Mouse (Mus musculus) stomach, embryonic 16.5 days (tissue): ENCODE data around the gene Pttg1ip. TPM values are rescaled to one million over a fixed set of nuclear protein-coding genes. Genes with fewer than 3 reads are reported as not detected.

Experiments
- ATAC-seq: fragments of 200-750 bp; cut with Nextera tagmentation; 2 replicates; pipeline ENCODE4 v1.8.0; 2017; ENCODE audit warnings: moderate number of reproducible peaks, moderate TSS enrichment; ENCODE audit not compliant: insufficient read depth, low FRiP score
- H3K27ac ChIP-seq: fragments of 300-500 bp; sonication (generic); 2 replicates; pipeline ENCODE4 v1.5.1; 2014; ENCODE audit warnings: low read length
- H3K27me3 ChIP-seq: fragments of 300-500 bp; sonication (generic); 2 replicates; pipeline ENCODE4 v1.6.1; 2014; ENCODE audit warnings: low read length, control low read depth, mixed read lengths; ENCODE audit not compliant: control insufficient read depth, insufficient read depth
- H3K36me3 ChIP-seq: fragments of 300-500 bp; sonication (generic); 2 replicates; pipeline ENCODE4 v1.6.1; 2014; ENCODE audit warnings: low read length; ENCODE audit not compliant: control insufficient read depth, insufficient read depth
- H3K4me1 ChIP-seq: fragments of 300-500 bp; sonication (generic); 2 replicates; pipeline ENCODE4 v1.6.1; 2014; ENCODE audit warnings: low read length, control low read depth, mixed read lengths; ENCODE audit not compliant: control insufficient read depth, insufficient read depth
- H3K4me2 ChIP-seq: fragments of 300-500 bp; sonication (generic); 2 replicates; pipeline ENCODE4 v1.6.1; 2014; ENCODE audit warnings: low read depth, low read length, mixed read lengths
- H3K4me3 ChIP-seq: fragments of 300-500 bp; sonication (generic); replicated peaks from 2 replicates; pipeline ENCODE4 v1.5.1; 2014; ENCODE audit warnings: mild to moderate bottlenecking, low read length
- H3K9ac ChIP-seq: fragments of 300-500 bp; sonication (generic); 2 replicates; pipeline ENCODE4 v1.6.1; 2014; ENCODE audit warnings: low read length
- H3K9me3 ChIP-seq: fragments of 300-500 bp; sonication (generic); replicated peaks from 2 replicates; pipeline ENCODE4 v1.6.1; 2016; ENCODE audit warnings: low read length, control low read depth; ENCODE audit not compliant: control insufficient read depth
- WGBS: fragments of 180-500 bp; shearing (Covaris S2); extraction: QIAGEN DNeasy Blood & Tissue Kit; methylation state at CpG from one replicate; pipeline ENCODE4 v1.1.7; 2014; 5-methylcytosine and 5-hydroxymethylcytosine counted together
- polyA plus RNA-seq: library from polyadenylated mRNA; unstranded; fragments of >200 nt; fragmentation: Nextera tagmentation; extraction: Ambion mirVana; gene quantifications from 2 replicates; pipeline ENCODE4 v1.2.1, GENCODE M21; 2015

Gene Pttg1ip
- polyA plus RNA-seq, 1 experiment from 2014 or later: 210 TPM

DNA sequence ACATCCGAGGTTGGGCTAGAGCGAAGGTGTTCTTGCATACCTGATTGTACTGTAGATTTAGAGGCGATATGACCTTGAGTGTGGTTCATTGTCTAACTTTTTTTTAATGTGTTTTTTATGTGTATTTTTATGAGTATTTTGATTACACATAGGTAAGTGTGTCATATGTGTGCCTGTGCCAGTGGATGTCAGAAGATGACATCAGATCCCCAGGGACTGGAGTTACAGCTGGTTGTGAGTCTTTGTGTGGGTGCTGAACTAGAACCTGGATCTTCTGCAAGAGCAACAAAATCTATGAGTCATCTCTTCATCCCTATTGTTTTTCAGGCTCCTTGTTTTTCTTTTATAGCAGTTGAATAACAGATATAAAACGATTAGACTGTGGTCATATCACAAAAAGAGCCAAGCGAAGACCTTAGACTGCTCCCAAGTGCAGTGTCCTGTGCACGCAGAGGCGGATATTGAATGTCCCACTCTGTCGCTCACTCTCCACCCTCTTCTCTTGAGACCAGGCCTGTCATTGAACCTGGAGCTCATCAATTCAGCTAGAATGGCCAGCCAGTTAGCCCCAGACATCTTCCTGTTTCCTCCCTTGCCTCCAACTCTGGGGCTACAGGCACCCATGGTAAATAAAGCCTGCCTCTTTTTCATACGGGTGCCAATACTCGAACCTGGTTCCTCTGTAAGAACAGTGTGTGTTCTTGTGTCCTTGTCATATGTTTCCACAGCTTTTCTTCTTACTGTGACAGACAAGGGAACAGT is 42.3 kb downstream of the Pttg1ip start:
- H3K9me3 ChIP-seq: no peaks in the 10 kb centered on the region
- no peaks in the 10 kb centered on the region for H3K27me3 ChIP-seq
- peak overlapping the region; percentile 99 for H3K9ac ChIP-seq
- H3K4me3 ChIP-seq: peak overlapping the region; percentile 97
- H3K27ac ChIP-seq: peak overlapping the region; percentile 95
- no peak for ATAC-seq
- H3K36me3 ChIP-seq: no peaks in the 10 kb centered on the region
- H3K4me1 ChIP-seq: peaks cover 34% of the 10 kb centered on the region
- 84% methylated on average over 10 of the region's 10 CpGs for WGBS
- H3K4me2 ChIP-seq: peak overlapping the region; percentile 86

DNA sequence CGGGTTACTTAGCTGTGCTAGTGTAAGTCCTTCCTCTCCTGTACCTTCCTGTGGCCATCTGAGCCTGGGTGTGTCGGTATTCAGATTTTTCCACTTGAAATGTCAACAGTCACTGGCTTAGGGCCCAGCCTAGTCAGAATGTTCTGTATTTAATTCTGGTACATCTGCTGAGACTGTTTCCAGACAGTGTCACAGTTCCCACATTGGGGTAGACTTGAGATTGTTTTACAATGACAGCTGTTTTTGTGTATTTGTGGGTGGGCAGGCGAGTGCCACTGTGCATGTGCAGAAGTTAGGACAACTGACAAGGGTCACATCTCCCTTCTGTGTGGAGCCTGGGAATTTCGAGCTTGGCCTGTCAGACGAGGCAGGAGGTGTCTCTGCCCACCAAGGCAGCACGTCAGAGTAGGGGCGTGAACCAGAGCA is 43.1 kb downstream of the Pttg1ip start:
- WGBS: 53% methylated on average over 7 of the region's 7 CpGs
- Histone ChIP-seq H3K9ac (peak overlapping the region; percentile 56), H3K4me2 (peak overlapping the region; percentile 24; the same call in 1 of the 2 replicates), H3K4me1 (peaks cover 34% of the 10 kb centered on the region), H3K27me3 (no peaks in the 10 kb centered on the region), H3K36me3 (no peaks in the 10 kb centered on the region), H3K27ac (peak overlapping the region; percentile 70), H3K9me3 (no peaks in the 10 kb centered on the region), H3K4me3 (no peak overlapping the region)
- ATAC-seq: no peak

DNA sequence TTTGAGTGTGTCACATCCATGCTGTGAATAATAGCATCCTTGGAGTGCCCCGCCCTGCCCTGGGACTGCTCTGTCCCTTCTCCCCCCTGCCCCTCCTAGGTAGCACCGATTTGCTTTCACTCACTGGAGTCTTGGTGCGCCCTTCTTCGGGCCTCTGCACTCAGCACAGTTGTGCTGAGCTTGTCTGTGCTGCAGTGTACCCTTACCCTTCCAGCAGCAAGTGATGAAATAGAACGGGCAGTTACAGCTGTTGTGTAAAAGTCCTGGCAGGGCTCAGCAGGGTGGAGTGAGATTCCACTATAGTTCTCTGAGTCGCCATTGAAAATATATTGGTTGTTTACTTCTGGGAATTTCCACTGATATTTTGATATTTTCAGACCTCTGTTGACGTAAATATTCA is 44.5 kb downstream of the Pttg1ip start:
- no peak overlapping the region for H3K4me3 ChIP-seq
- H3K9ac ChIP-seq: no peak overlapping the region
- no peaks in the 10 kb centered on the region for H3K36me3 ChIP-seq
- no peak for ATAC-seq
- peaks cover 34% of the 10 kb centered on the region for H3K4me1 ChIP-seq
- no peaks in the 10 kb centered on the region for H3K27me3 ChIP-seq
- no peak overlapping the region for H3K4me2 ChIP-seq
- H3K9me3 ChIP-seq: no peaks in the 10 kb centered on the region
- H3K27ac ChIP-seq: peak overlapping the region; percentile 13; the same call in 1 of the 2 replicates
- WGBS: 73% methylated on average over 7 of the region's 7 CpGs

DNA sequence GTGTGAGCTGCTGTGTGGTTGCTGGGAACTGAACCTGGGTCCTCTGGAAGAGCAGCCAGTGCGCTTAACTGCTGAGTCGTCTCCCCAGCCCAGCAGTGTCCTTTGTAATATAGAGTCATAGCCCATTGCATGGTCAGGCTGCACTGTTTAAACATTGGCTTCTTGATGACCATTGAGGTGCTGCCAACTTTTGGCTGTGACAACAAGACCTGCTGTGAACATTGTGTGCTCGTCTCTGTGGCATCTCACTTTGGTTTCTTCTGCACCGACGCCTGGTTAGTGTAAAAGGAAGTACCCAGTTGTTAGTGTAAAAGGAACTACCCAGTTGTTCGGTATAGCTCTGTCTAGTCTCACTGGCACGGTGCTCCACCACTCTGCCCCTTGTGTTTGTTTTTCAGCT is 45.1 kb downstream of the Pttg1ip start:
- Histone ChIP-seq H3K4me2 (no peak overlapping the region), H3K9ac (no peak overlapping the region), H3K9me3 (no peaks in the 10 kb centered on the region), H3K4me3 (no peak overlapping the region), H3K27ac (no peak overlapping the region), H3K27me3 (no peaks in the 10 kb centered on the region), H3K4me1 (peaks cover 34% of the 10 kb centered on the region), H3K36me3 (peaks cover 4% of the 10 kb centered on the region; the same call in 1 of the 2 replicates)
- WGBS: 70% methylated on average over 7 of the region's 7 CpGs
- ATAC-seq: no peak

DNA sequence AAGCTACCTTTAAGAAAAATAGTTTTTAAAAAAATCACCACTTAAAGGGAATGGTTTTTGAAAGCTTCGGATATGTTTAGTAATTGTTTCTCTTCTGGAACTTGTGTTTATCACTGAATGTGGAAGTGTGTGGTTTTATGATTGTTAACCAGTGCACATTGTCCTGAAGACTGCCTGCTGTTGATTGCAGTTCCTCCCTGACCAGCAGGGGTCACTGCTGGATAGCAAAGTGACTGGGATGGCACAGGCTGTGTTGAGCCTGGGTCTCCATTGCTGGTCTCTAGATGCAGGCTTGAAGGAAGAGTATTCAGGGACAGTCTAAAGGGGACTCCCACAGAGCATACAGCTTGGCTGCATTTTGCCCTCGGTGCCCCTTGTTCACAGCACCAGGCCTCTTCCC is 46.0 kb downstream of the Pttg1ip start:
- H3K4me3 ChIP-seq: no peak overlapping the region
- no peaks in the 10 kb centered on the region for H3K27me3 ChIP-seq
- H3K9ac ChIP-seq: no peak overlapping the region
- H3K27ac ChIP-seq: no peak overlapping the region
- H3K4me1 ChIP-seq: peaks cover 33% of the 10 kb centered on the region
- ATAC-seq: peak; percentile 61; the same call in 1 of the 2 replicates
- peaks cover 4% of the 10 kb centered on the region; the same call in 1 of the 2 replicates for H3K36me3 ChIP-seq
- no peak overlapping the region for H3K4me2 ChIP-seq
- 36% methylated on average over 2 of the region's 2 CpGs for whole genome bisulfite sequencing
- H3K9me3 ChIP-seq: no peaks in the 10 kb centered on the region

DNA sequence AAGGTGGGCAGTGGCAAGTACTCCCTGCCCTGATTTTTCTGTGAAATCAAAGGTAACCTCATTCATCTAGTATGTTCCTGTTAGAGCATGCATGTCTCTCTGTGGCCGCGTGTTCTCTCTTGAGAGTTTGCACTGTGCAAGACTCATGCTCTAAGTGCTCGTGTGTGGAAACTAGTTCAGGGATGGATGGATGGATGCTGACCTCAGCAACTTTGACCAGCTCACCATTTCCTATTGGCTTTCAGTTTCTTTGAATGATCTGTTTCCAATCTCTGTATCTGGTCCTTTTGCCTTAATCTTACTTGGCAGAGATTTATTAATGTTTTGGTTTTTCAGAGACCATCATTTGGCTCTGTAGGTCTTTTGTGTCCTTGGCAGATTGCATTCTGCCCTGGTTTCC is 47.6 kb downstream of the Pttg1ip start:
- H3K9ac ChIP-seq: no peak overlapping the region
- peaks cover 4% of the 10 kb centered on the region; the same call in 1 of the 2 replicates for H3K36me3 ChIP-seq
- H3K4me2 ChIP-seq: no peak overlapping the region
- ATAC-seq: no peak
- no peak overlapping the region for H3K4me3 ChIP-seq
- 75% methylated on average over 3 of the region's 3 CpGs for WGBS
- no peak overlapping the region for H3K27ac ChIP-seq
- H3K4me1 ChIP-seq: peaks cover 28% of the 10 kb centered on the region
- no peaks in the 10 kb centered on the region for H3K27me3 ChIP-seq
- H3K9me3 ChIP-seq: no peaks in the 10 kb centered on the region

DNA sequence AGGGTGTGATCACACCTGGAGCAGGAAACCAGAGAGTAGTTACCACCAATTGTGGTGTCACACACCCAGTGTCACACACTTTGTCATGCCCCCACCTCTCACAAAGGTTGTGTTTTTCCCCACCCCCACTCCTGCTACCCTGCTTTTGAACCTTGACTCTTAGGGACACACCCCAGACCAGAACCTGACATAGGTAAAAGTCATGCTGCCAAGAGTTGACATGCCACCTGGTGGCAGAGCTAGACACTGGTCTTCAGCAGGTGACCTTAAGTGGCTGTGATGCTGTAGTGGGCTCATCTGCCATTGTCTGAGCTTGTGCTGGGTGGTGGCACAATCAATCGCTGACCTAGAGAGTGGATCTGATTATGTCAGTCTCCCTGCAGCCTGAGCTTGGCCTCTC is 48.5 kb downstream of the Pttg1ip start:
- H3K4me3 ChIP-seq: no peak overlapping the region
- no peak overlapping the region for H3K9ac ChIP-seq
- ATAC-seq: no peak
- H3K4me2 ChIP-seq: no peak overlapping the region
- 78% methylated on average over 1 of the region's 1 CpGs for WGBS
- no peak overlapping the region for H3K27ac ChIP-seq
- peaks cover 4% of the 10 kb centered on the region; the same call in 1 of the 2 replicates for H3K36me3 ChIP-seq
- peaks cover 25% of the 10 kb centered on the region for H3K4me1 ChIP-seq
- H3K9me3 ChIP-seq: no peaks in the 10 kb centered on the region
- H3K27me3 ChIP-seq: no peaks in the 10 kb centered on the region

DNA sequence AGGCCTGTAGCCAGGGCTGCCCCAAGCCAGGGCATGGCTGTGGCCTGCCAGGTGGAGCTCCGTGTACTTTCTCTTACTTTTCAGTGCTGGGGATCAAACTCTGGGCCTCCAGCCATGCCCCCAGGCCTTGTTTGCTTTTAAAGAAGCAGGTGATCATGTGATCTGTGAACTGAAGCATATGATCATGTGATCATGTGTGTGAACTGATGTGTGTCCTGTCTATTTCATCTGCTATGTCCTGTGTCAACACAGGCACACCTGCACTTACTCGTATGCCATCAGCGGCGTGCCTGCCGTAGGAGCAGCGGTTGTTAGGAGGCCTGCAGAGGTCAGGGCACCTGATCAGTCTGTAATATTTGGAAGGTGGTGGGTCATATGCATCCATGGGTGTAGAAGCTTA is 52.5 kb downstream of the Pttg1ip start:
- no peaks in the 10 kb centered on the region for H3K27me3 ChIP-seq
- H3K4me1 ChIP-seq: peaks cover 17% of the 10 kb centered on the region
- no peak for ATAC-seq
- H3K4me3 ChIP-seq: no peak overlapping the region
- no peak overlapping the region for H3K4me2 ChIP-seq
- H3K27ac ChIP-seq: peak overlapping the region; percentile 23; the same call in 1 of the 2 replicates
- WGBS: 61% methylated on average over 6 of the region's 6 CpGs
- no peaks in the 10 kb centered on the region for H3K9me3 ChIP-seq
- H3K36me3 ChIP-seq: peaks cover 4% of the 10 kb centered on the region; the same call in 1 of the 2 replicates
- peak overlapping the region; percentile 43; the same call in 1 of the 2 replicates for H3K9ac ChIP-seq

DNA sequence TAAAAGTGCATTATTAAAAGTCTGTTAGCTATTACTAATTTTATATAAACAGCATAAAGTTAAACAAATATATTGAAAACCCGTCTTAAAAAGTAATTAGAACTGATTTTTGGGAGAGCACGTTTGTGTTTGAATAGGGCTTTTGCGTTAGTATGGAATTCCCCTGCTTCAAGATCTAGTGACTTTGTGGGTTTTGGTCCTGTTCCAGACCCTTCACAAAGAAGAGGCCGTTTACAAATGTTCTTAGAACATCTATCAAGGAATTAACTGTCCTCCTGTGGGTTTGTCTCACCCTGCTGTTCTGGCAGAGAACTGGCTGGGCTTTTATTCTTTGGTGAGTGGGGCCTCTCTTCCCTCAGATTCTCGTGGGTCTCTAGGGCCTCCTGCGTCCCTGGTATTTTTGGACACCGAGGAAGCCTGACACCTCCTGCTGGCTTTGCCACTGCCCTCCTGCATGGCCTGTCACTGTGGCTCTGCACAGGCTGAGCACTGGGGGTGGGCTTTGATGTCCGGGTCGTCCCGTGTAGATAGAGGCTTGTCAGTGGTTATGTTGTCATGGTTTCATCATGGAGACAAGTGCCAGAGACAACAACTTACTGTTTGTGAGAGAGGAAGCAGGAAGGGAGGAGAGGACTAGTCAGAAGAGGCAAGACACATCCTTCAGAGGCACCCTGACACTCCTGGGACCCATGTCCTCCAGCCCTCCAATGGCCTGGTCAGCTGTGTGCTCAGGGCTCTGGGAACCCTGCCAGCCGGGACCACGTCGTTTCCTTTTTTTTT is 53.1 kb downstream of the Pttg1ip start:
- ATAC-seq: peak; percentile 66
- WGBS: 46% methylated on average over 13 of the region's 13 CpGs

More for the DNA sequence above, 53.1 kb downstream of the Pttg1ip start:
- no peak overlapping the region for H3K4me2 ChIP-seq
- peaks cover 4% of the 10 kb centered on the region; the same call in 1 of the 2 replicates for H3K36me3 ChIP-seq
- no peaks in the 10 kb centered on the region for H3K9me3 ChIP-seq
- H3K27me3 ChIP-seq: no peaks in the 10 kb centered on the region
- no peak overlapping the region for H3K4me3 ChIP-seq
- no peak overlapping the region; the same call in 1 of the 2 replicates for H3K9ac ChIP-seq
- H3K4me1 ChIP-seq: peaks cover 18% of the 10 kb centered on the region
- peak overlapping the region; percentile 69 for H3K27ac ChIP-seq
